8 mouse cellular contexts compared by ENCODE assay signal in genomic region chr13:110398513-110399270, GRCm38 (mm10). TPM values are rescaled to one million over a fixed set of nuclear protein-coding genes. Genes with fewer than 3 reads are reported as not detected.
A peak's percentile ranks its signal among the peaks of the same experiment; 100 is the strongest.
DNase-seq lines count a peak whose midpoint lies in the region; ATAC-seq lines count a peak whose summit lies in the region.

No protein-coding gene starts in this region.

- peak; percentile 78 for DNase-seq in midbrain, embryonic 11.5 days (ENCODE audit: low spot score, missing footprints)
- no peak for DNase-seq in midbrain, embryonic 10.5 days (ENCODE audit: low spot score)
- DNase-seq in thymus, postnatal 14 days, result no peak
- DNase-seq in ovary, postnatal 36 days (ENCODE audit: low spot score), result no peak
- DNase-seq in cerebellum, postnatal 25 days, result no peak

- ATAC-seq in midbrain, embryonic 11.5 days (ENCODE audit: low FRiP score), result no peak
- no peak for ATAC-seq in heart, embryonic 13.5 days (ENCODE audit: extremely low read depth, insufficient number of reproducible peaks, low FRiP score, low TSS enrichment)
- ATAC-seq in limb, embryonic 15.5 days (ENCODE audit: insufficient number of reproducible peaks, low FRiP score, low TSS enrichment, low read depth), result no peak
- no peak for ATAC-seq in stomach, embryonic 14.5 days (ENCODE audit: insufficient number of reproducible peaks, insufficient read depth, low FRiP score, low read depth)

- H3K9me3 ChIP-seq in midbrain, embryonic 11.5 days (ENCODE audit: control insufficient read depth, low read length), result no peaks in the 10 kb centered on the region
- no peaks in the 10 kb centered on the region for H3K9me3 ChIP-seq in midbrain, embryonic 10.5 days (replicated peaks)
- no peaks in the 10 kb centered on the region for H3K9me3 ChIP-seq in heart, embryonic 13.5 days
- no peaks in the 10 kb centered on the region for H3K9me3 ChIP-seq in limb, embryonic 15.5 days
- no peaks in the 10 kb centered on the region for H3K9me3 ChIP-seq in stomach, embryonic 14.5 days (ENCODE audit: control insufficient read depth, low read depth, low read length)

- H3K36me3 ChIP-seq in midbrain, embryonic 11.5 days (ENCODE audit: control insufficient read depth, insufficient read depth, low read length), result peaks cover 9% of the 10 kb centered on the region; the same call in 1 of the 2 replicates
- peaks cover 39% of the 10 kb centered on the region for H3K36me3 ChIP-seq in midbrain, embryonic 10.5 days
- peaks cover 60% of the 10 kb centered on the region for H3K36me3 ChIP-seq in heart, embryonic 13.5 days
- H3K36me3 ChIP-seq in limb, embryonic 15.5 days, result peaks cover 35% of the 10 kb centered on the region
- H3K36me3 ChIP-seq in stomach, embryonic 14.5 days (ENCODE audit: control insufficient read depth, insufficient read depth, low read length), result peaks cover 39% of the 10 kb centered on the region

- H3K9ac ChIP-seq in midbrain, embryonic 11.5 days (ENCODE audit: low read length), result no peak overlapping the region
- peak overlapping the region; percentile 95 for H3K9ac ChIP-seq in heart, embryonic 13.5 days
- no peak overlapping the region for H3K9ac ChIP-seq in limb, embryonic 15.5 days
- H3K9ac ChIP-seq in stomach, embryonic 14.5 days (replicated peaks; ENCODE audit: low read depth, low read length), result no peak overlapping the region

- no peak overlapping the region for H3K4me3 ChIP-seq in midbrain, embryonic 11.5 days (ENCODE audit: low read depth, low read length)
- no peak overlapping the region for H3K4me3 ChIP-seq in midbrain, embryonic 10.5 days
- peak overlapping the region; percentile 69 for H3K4me3 ChIP-seq in heart, embryonic 13.5 days
- peak overlapping the region; percentile 15 for H3K4me3 ChIP-seq in limb, embryonic 15.5 days
- H3K4me3 ChIP-seq in stomach, embryonic 14.5 days (ENCODE audit: low read depth, low read length), result peak overlapping the region; percentile 22; the same call in 1 of the 2 replicates

- peaks cover 2% of the 10 kb centered on the region; the same call in 1 of the 2 replicates for H3K27me3 ChIP-seq in midbrain, embryonic 11.5 days (ENCODE audit: control insufficient read depth, insufficient read depth, low read length)
- peaks cover 37% of the 10 kb centered on the region for H3K27me3 ChIP-seq in midbrain, embryonic 10.5 days (ENCODE audit: low read depth, poor library complexity, severe bottlenecking)
- H3K27me3 ChIP-seq in heart, embryonic 13.5 days (replicated peaks), result no peaks in the 10 kb centered on the region
- no peaks in the 10 kb centered on the region for H3K27me3 ChIP-seq in limb, embryonic 15.5 days
- no peaks in the 10 kb centered on the region for H3K27me3 ChIP-seq in stomach, embryonic 14.5 days (ENCODE audit: control insufficient read depth, insufficient read depth, low read length)

- WGBS in midbrain, embryonic 11.5 days, result 79% methylated on average over 24 of the region's 24 CpGs
- WGBS in midbrain, embryonic 10.5 days, result 78% methylated on average over 24 of the region's 24 CpGs
- WGBS in heart, embryonic 13.5 days, result 64% methylated on average over 24 of the region's 24 CpGs
- WGBS in limb, embryonic 15.5 days, result 74% methylated on average over 24 of the region's 24 CpGs
- WGBS in stomach, embryonic 14.5 days, result 76% methylated on average over 24 of the region's 24 CpGs

- no peaks in the 10 kb centered on the region for H3K4me1 ChIP-seq in midbrain, embryonic 11.5 days (ENCODE audit: control insufficient read depth, insufficient read depth, low read length)
- peaks cover 30% of the 10 kb centered on the region for H3K4me1 ChIP-seq in midbrain, embryonic 10.5 days
- H3K4me1 ChIP-seq in heart, embryonic 13.5 days, result peaks cover 34% of the 10 kb centered on the region
- H3K4me1 ChIP-seq in limb, embryonic 15.5 days, result no peaks in the 10 kb centered on the region
- H3K4me1 ChIP-seq in stomach, embryonic 14.5 days (ENCODE audit: control insufficient read depth, insufficient read depth, low read length), result 0 out of 2 replicates have a peak, but pooled peaks cover 7% of the 10 kb centered on the region

- no peak overlapping the region for H3K4me2 ChIP-seq in midbrain, embryonic 11.5 days
- peak overlapping the region; percentile 85 for H3K4me2 ChIP-seq in heart, embryonic 13.5 days
- 0 out of 2 replicates have a peak overlapping the region, but pooled peaks have one; percentile 14 for H3K4me2 ChIP-seq in limb, embryonic 15.5 days
- peak overlapping the region; percentile 15; the same call in 1 of the 2 replicates for H3K4me2 ChIP-seq in stomach, embryonic 14.5 days (replicated peaks; ENCODE audit: low read depth, low read length)

- H3K27ac ChIP-seq in midbrain, embryonic 11.5 days (ENCODE audit: low read depth, low read length), result no peak overlapping the region
- no peak overlapping the region for H3K27ac ChIP-seq in midbrain, embryonic 10.5 days (replicated peaks)
- H3K27ac ChIP-seq in heart, embryonic 13.5 days (replicated peaks), result peak overlapping the region; percentile 69
- H3K27ac ChIP-seq in limb, embryonic 15.5 days, result no peak overlapping the region
- no peak overlapping the region for H3K27ac ChIP-seq in stomach, embryonic 14.5 days (ENCODE audit: low read length)

RNA-seq across cellular contexts. Expression of gene Plk2, which starts 3.8 kb away (rescaled TPM):
- polyA plus RNA-seq in midbrain, embryonic 11.5 days (2014; fragmentation: Nextera tagmentation; extraction: Ambion mirVana), result 63.4 and 68.6 TPM in 2 replicates
- polyA plus RNA-seq in midbrain, embryonic 10.5 days (2016; fragmentation: Nextera tagmentation; extraction: Ambion mirVana), result 40.5 and 51.0 TPM in 2 replicates
- polyA plus RNA-seq in heart, embryonic 13.5 days (2015; fragmentation: Nextera tagmentation; extraction: Ambion mirVana), result 129 and 131 TPM in 2 replicates
- polyA plus RNA-seq in limb, embryonic 15.5 days (2015; fragmentation: Nextera tagmentation; extraction: Ambion mirVana), result 117 and 120 TPM in 2 replicates
- polyA plus RNA-seq in stomach, embryonic 14.5 days (2014; fragmentation: Nextera tagmentation; extraction: Ambion mirVana), result 111 and 131 TPM in 2 replicates

RNA-seq across cellular contexts. Expression of gene Gapt, which starts 41.7 kb away (rescaled TPM):
- polyA plus RNA-seq in midbrain, embryonic 11.5 days (2014; fragmentation: Nextera tagmentation; extraction: Ambion mirVana), result 0.26 TPM in 1 of 2 replicates, not detected in the other
- polyA plus RNA-seq in midbrain, embryonic 10.5 days (2016; fragmentation: Nextera tagmentation; extraction: Ambion mirVana), result 0.10 and 0.22 TPM in 2 replicates
- 0.11 and 0.35 TPM in 2 replicates for polyA plus RNA-seq in heart, embryonic 13.5 days (2015; fragmentation: Nextera tagmentation; extraction: Ambion mirVana)
- polyA plus RNA-seq in limb, embryonic 15.5 days (2015; fragmentation: Nextera tagmentation; extraction: Ambion mirVana), result 0.14 and 0.45 TPM in 2 replicates
- polyA plus RNA-seq in stomach, embryonic 14.5 days (2014; fragmentation: Nextera tagmentation; extraction: Ambion mirVana), result 0.24 TPM in 1 of 2 replicates, not detected in the other

Comparison
In these comparisons a context has a peak if more than half of its experiments do, and no peak if none do; other contexts are left out.
1. H3K4me3 ChIP-seq: peak in heart, embryonic 13.5 days (single experiment), limb, embryonic 15.5 days (single experiment) and stomach, embryonic 14.5 days (single experiment); none in midbrain, embryonic 11.5 days (single experiment) and midbrain, embryonic 10.5 days (single experiment).